Mouse (Mus musculus) kidney, postnatal 0 days (tissue): ENCODE data around the gene Ambra1. TPM values are rescaled to one million over a fixed set of nuclear protein-coding genes. Genes with fewer than 3 reads are reported as not detected.

Source experiments
- ATAC-seq: fragments of 200-750 bp; cut with Nextera tagmentation; replicated peaks from 2 replicates; pipeline ENCODE4 v1.8.0; 2017; ENCODE audit warnings: low read depth, moderate number of reproducible peaks, moderate TSS enrichment, moderate library complexity; ENCODE audit not compliant: low FRiP score
- DNase-seq: peaks from one replicate; pipeline ENCODE4 v3.0.0-alpha.2; 2016; ENCODE audit warnings: low spot score
- H3K27ac ChIP-seq: fragments of 300-500 bp; sonication (generic); 2 replicates; pipeline ENCODE4 v1.5.1; 2014; ENCODE audit warnings: mild to moderate bottlenecking
- H3K27me3 ChIP-seq: fragments of 300-500 bp; sonication (generic); 2 replicates; pipeline ENCODE4 v1.6.1; 2014; ENCODE audit warnings: low read length, mixed read lengths; ENCODE audit not compliant: insufficient read depth
- H3K36me3 ChIP-seq: fragments of 300-500 bp; sonication (generic); 2 replicates; pipeline ENCODE4 v1.6.1; 2014; ENCODE audit warnings: low read length, mixed read lengths; ENCODE audit not compliant: insufficient read depth
- H3K4me1 ChIP-seq: fragments of 300-500 bp; sonication (generic); replicated peaks from 2 replicates; pipeline ENCODE4 v1.6.1; 2014; ENCODE audit warnings: antibody characterized with exemption, low read length, mixed read lengths; ENCODE audit not compliant: insufficient read depth
- H3K4me2 ChIP-seq: fragments of 300-500 bp; sonication (generic); 2 replicates; pipeline ENCODE4 v1.6.1; 2014; ENCODE audit warnings: mild to moderate bottlenecking, low read length, moderate library complexity, mixed read lengths
- H3K4me3 ChIP-seq: fragments of 300-500 bp; sonication (generic); replicated peaks from 2 replicates; pipeline ENCODE4 v1.5.1; 2014; ENCODE audit warnings: low read depth, low read length
- H3K9ac ChIP-seq: fragments of 300-500 bp; sonication (generic); 2 replicates; pipeline ENCODE4 v1.6.1; 2014; ENCODE audit warnings: low read depth, low read length
- H3K9me3 ChIP-seq: fragments of 300-500 bp; sonication (generic); replicated peaks from 2 replicates; pipeline ENCODE4 v1.6.1; 2016; ENCODE audit warnings: low read length, inconsistent platforms, mixed read lengths
- CTCF ChIP-seq: IDR thresholded peaks from 2 replicates; pipeline ENCODE4 v1.5.1; 2016; ENCODE audit warnings: antibody characterized with exemption, low read depth, mild to moderate bottlenecking, moderate library complexity
- WGBS: fragments of 180-500 bp; shearing (Covaris S2); extraction: QIAGEN DNeasy Blood & Tissue Kit; methylation state at CpG from one replicate; pipeline ENCODE4 v1.1.7; 2014; 5-methylcytosine and 5-hydroxymethylcytosine counted together
- polyA plus RNA-seq: library from polyadenylated mRNA; unstranded; fragments of >200 nt; fragmentation: Nextera tagmentation; extraction: Ambion mirVana; gene quantifications from 2 replicates; pipeline ENCODE4 v1.2.1, GENCODE M21; 2015

The Ambra1 gene
- polyA plus RNA-seq, 1 experiment from 2014 or later: 10.4 TPM

GRCm38 (mm10) chr2:91923415-91924337 lies 193.7 kb downstream of the Ambra1 start:
- Histone ChIP-seq H3K9ac (no peak overlapping the region), H3K36me3 (no peaks in the 10 kb centered on the region), H3K4me1 (peaks cover 15% of the 10 kb centered on the region; the same call in 1 of the 2 replicates), H3K27me3 (peaks cover 24% of the 10 kb centered on the region), H3K4me2 (peak overlapping the region; percentile 52), H3K9me3 (no peaks in the 10 kb centered on the region), H3K27ac (no peak overlapping the region), H3K4me3 (peak overlapping the region; percentile 24)
- ATAC-seq (no peak), DNase-seq (peak; percentile 86)
- peak; percentile 82 for TF ChIP-seq CTCF
- 4% methylated on average over 54 of the region's 54 CpGs for WGBS

- Histone ChIP-seq H3K4me2 (no peak overlapping the region), H3K4me3 (no peak overlapping the region), H3K9ac (no peak overlapping the region), H3K36me3 (no peaks in the 10 kb centered on the region), H3K9me3 (no peaks in the 10 kb centered on the region), H3K27me3 (peaks cover 24% of the 10 kb centered on the region), H3K4me1 (peaks cover 15% of the 10 kb centered on the region; the same call in 1 of the 2 replicates), H3K27ac (no peak overlapping the region)
- TF ChIP-seq CTCF: no peak
- no peak for DNase-seq
- 86% methylated on average over 1 of the region's 1 CpGs for WGBS
- ATAC-seq: no peak
Measured at GRCm38 (mm10) chr2:91924726-91925125, 194.8 kb downstream of the Ambra1 start.

DNA sequence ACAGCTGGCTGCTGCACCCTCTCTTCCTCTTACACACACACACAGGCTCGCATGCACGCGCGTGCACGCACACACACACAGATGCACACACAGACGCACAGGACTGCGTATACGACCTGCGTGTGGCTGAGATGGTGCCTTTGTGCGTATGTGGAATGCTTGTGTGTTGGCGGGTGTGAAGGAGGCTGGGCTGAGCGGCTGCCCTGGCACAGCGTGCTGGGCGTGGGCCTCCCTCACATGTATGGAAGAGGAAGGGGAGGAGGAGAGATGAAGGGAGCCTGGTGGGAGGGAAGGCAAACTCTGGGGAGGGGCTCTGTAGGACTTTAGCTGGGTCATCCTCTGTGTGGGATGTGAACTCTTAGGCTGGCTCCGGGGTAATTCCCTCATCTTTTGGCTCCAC lies 195.5 kb downstream of the Ambra1 start:
- no peaks in the 10 kb centered on the region for H3K36me3 ChIP-seq
- no peaks in the 10 kb centered on the region for H3K9me3 ChIP-seq
- TF ChIP-seq CTCF: no peak
- H3K4me1 ChIP-seq: peaks cover 16% of the 10 kb centered on the region; the same call in 1 of the 2 replicates
- H3K4me3 ChIP-seq: no peak overlapping the region
- no peak for DNase-seq
- H3K9ac ChIP-seq: no peak overlapping the region
- 72% methylated on average over 15 of the region's 15 CpGs for WGBS
- H3K27me3 ChIP-seq: peaks cover 24% of the 10 kb centered on the region
- H3K27ac ChIP-seq: no peak overlapping the region
- H3K4me2 ChIP-seq: no peak overlapping the region
- no peak for ATAC-seq

DNA sequence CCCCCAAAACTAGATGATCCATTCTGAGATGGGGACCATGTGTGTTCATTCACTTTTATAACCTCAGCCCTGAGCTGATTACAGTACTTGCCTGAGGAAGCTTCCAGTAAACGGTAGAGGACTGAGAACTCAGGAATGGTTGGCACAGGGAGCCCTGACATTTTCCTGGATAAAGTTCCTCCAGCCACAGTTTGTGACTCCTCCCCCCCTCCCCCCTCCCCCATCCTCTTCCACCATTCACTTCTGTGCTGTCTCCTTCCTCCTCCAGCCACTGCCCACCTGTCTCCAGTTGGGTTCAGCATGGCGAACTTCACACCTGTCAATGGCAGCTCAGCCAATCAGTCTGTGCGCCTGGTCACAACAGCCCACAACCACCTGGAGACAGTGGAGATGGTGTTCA lies 197.0 kb downstream of the Ambra1 start, which contains the start of gene Chrm4:
Chrm4 (plus strand) TSS at position 301 of the 400 bp plus-strand sequence.
- no peak within 1 kb of the TSS for H3K27ac ChIP-seq
- ATAC-seq (no peak), DNase-seq (no peak)
- H3K4me2 ChIP-seq: no peak within 1 kb of the TSS; the same call in 1 of the 2 replicates
- no peaks in the 10 kb centered on the region for H3K36me3 ChIP-seq
- H3K27me3 ChIP-seq: peaks cover 24% of the 10 kb centered on the region
- no peaks in the 10 kb centered on the region for H3K9me3 ChIP-seq
- 68% methylated on average over 3 of the region's 3 CpGs for WGBS
- H3K4me3 ChIP-seq: no peak within 1 kb of the TSS
- H3K9ac ChIP-seq: no peak within 1 kb of the TSS
- no peak for TF ChIP-seq CTCF
- H3K4me1 ChIP-seq: peaks cover 15% of the 10 kb centered on the region; the same call in 1 of the 2 replicates

GRCm38 (mm10) chr2:91927826-91928533 lies 198.0 kb downstream of the Ambra1 start:
- TF ChIP-seq CTCF: peak; percentile 74
- Histone ChIP-seq H3K27ac (no peak overlapping the region), H3K4me3 (no peak overlapping the region), H3K36me3 (no peaks in the 10 kb centered on the region), H3K9ac (no peak overlapping the region), H3K27me3 (peaks cover 14% of the 10 kb centered on the region), H3K9me3 (no peaks in the 10 kb centered on the region), H3K4me2 (no peak overlapping the region; the same call in 1 of the 2 replicates), H3K4me1 (peaks cover 14% of the 10 kb centered on the region; the same call in 1 of the 2 replicates)
- WGBS: 46% methylated on average over 34 of the region's 34 CpGs
- ATAC-seq: no peak
- peak; percentile 81 for DNase-seq
